Mouse (Mus musculus): Measurements from ENCODE around the gene Lpcat4. TPM values are rescaled to one million over a fixed set of nuclear protein-coding genes. Genes with fewer than 3 reads are reported as not detected.
"Not testable (repeated sequence)": the region's sequence is repeated elsewhere in the genome, so short reads cannot be mapped to it uniquely, and the experiment has no call there.

The Lpcat4 gene
- polyA plus RNA-seq, 1 experiment from 2014 or later, result 15.9 TPM

- 75% methylated on average over 8 of the region's 8 CpGs for WGBS
- no peaks in the 10 kb centered on the region for H3K27me3 ChIP-seq (replicated peaks; ENCODE audit: control insufficient read depth, insufficient read depth, low read length)
- H3K4me2 ChIP-seq (ENCODE audit: low read length), result peak overlapping the region; percentile 57
- H3K9me3 ChIP-seq (ENCODE audit: control insufficient read depth, low read length), result no peaks in the 10 kb centered on the region
- no peak overlapping the region for H3K27ac ChIP-seq (ENCODE audit: low read length)
- H3K4me3 ChIP-seq (replicated peaks; ENCODE audit: low read length), result 0 out of 2 replicates have a peak overlapping the region, but pooled peaks have one; percentile 12
- H3K4me1 ChIP-seq (replicated peaks; ENCODE audit: control insufficient read depth, insufficient read depth, low read length), result peaks cover 37% of the 10 kb centered on the region
- no peaks in the 10 kb centered on the region for H3K36me3 ChIP-seq (ENCODE audit: control insufficient read depth, insufficient read depth)
- H3K9ac ChIP-seq (replicated peaks; ENCODE audit: low read depth, low read length), result no peak overlapping the region
- ATAC-seq, result no peak
Observed at GRCm38 (mm10) chr2:112267547-112268269, 28.4 kb downstream of the Lpcat4 start.

- WGBS, result 88% methylated on average over 2 of the region's 2 CpGs
- Histone ChIP-seq H3K27ac (ENCODE audit: low read length) (no peak overlapping the region), H3K9me3 (ENCODE audit: control insufficient read depth, low read length) (no peaks in the 10 kb centered on the region), H3K9ac (replicated peaks; ENCODE audit: low read depth, low read length) (no peak overlapping the region), H3K4me3 (replicated peaks; ENCODE audit: low read length) (no peak overlapping the region), H3K4me2 (ENCODE audit: low read length) (no peak overlapping the region), H3K36me3 (ENCODE audit: control insufficient read depth, insufficient read depth) (no peaks in the 10 kb centered on the region), H3K27me3 (replicated peaks; ENCODE audit: control insufficient read depth, insufficient read depth, low read length) (no peaks in the 10 kb centered on the region), H3K4me1 (replicated peaks; ENCODE audit: control insufficient read depth, insufficient read depth, low read length) (peaks cover 29% of the 10 kb centered on the region)
- ATAC-seq, result no peak
Observed at GRCm38 (mm10) chr2:112270011-112270410, 30.7 kb downstream of the Lpcat4 start.

GRCm38 (mm10) chr2:112272909-112273308, 33.6 kb downstream of the Lpcat4 start:
- Histone ChIP-seq H3K27me3 (replicated peaks; ENCODE audit: control insufficient read depth, insufficient read depth, low read length) (no peaks in the 10 kb centered on the region), H3K4me2 (ENCODE audit: low read length) (no peak overlapping the region), H3K9ac (replicated peaks; ENCODE audit: low read depth, low read length) (no peak overlapping the region), H3K4me3 (replicated peaks; ENCODE audit: low read length) (no peak overlapping the region), H3K4me1 (replicated peaks; ENCODE audit: control insufficient read depth, insufficient read depth, low read length) (peaks cover 17% of the 10 kb centered on the region), H3K9me3 (ENCODE audit: control insufficient read depth, low read length) (no peaks in the 10 kb centered on the region), H3K27ac (ENCODE audit: low read length) (no peak overlapping the region), H3K36me3 (ENCODE audit: control insufficient read depth, insufficient read depth) (no peaks in the 10 kb centered on the region)
- 97% methylated on average over 2 of the region's 2 CpGs for WGBS
- no peak for ATAC-seq

GRCm38 (mm10) chr2:112273474-112273873, 34.2 kb downstream of the Lpcat4 start:
- H3K36me3 ChIP-seq (ENCODE audit: control insufficient read depth, insufficient read depth), result no peaks in the 10 kb centered on the region
- H3K4me3 ChIP-seq (replicated peaks; ENCODE audit: low read length), result no peak overlapping the region
- H3K9me3 ChIP-seq (ENCODE audit: control insufficient read depth, low read length), result no peaks in the 10 kb centered on the region
- WGBS, result 94% methylated on average over 6 of the region's 6 CpGs
- no peak for ATAC-seq
- H3K4me2 ChIP-seq (ENCODE audit: low read length), result no peak overlapping the region
- H3K9ac ChIP-seq (replicated peaks; ENCODE audit: low read depth, low read length), result no peak overlapping the region
- H3K27me3 ChIP-seq (replicated peaks; ENCODE audit: control insufficient read depth, insufficient read depth, low read length), result no peaks in the 10 kb centered on the region
- H3K27ac ChIP-seq (ENCODE audit: low read length), result no peak overlapping the region
- peaks cover 14% of the 10 kb centered on the region for H3K4me1 ChIP-seq (replicated peaks; ENCODE audit: control insufficient read depth, insufficient read depth, low read length)

- Histone ChIP-seq H3K36me3 (ENCODE audit: control insufficient read depth, insufficient read depth) (no peaks in the 10 kb centered on the region), H3K9me3 (ENCODE audit: control insufficient read depth, low read length) (no peaks in the 10 kb centered on the region), H3K4me3 (replicated peaks; ENCODE audit: low read length) (no peak overlapping the region), H3K27me3 (replicated peaks; ENCODE audit: control insufficient read depth, insufficient read depth, low read length) (no peaks in the 10 kb centered on the region), H3K9ac (replicated peaks; ENCODE audit: low read depth, low read length) (no peak overlapping the region), H3K4me2 (ENCODE audit: low read length) (no peak overlapping the region), H3K4me1 (replicated peaks; ENCODE audit: control insufficient read depth, insufficient read depth, low read length) (no peaks in the 10 kb centered on the region), H3K27ac (ENCODE audit: low read length) (no peak overlapping the region)
- 95% methylated on average over 3 of the region's 3 CpGs for WGBS
- no peak for ATAC-seq
Observed at GRCm38 (mm10) chr2:112276870-112277269, 37.6 kb downstream of the Lpcat4 start.

GRCm38 (mm10) chr2:112282846-112283245, 43.6 kb downstream of the Lpcat4 start:
- WGBS, result 94% methylated on average over 1 of the region's 1 CpGs
- Histone ChIP-seq H3K36me3 (ENCODE audit: control insufficient read depth, insufficient read depth) (no peaks in the 10 kb centered on the region), H3K27me3 (replicated peaks; ENCODE audit: control insufficient read depth, insufficient read depth, low read length) (no peaks in the 10 kb centered on the region), H3K4me2 (ENCODE audit: low read length) (no peak overlapping the region), H3K9me3 (ENCODE audit: control insufficient read depth, low read length) (no peaks in the 10 kb centered on the region), H3K27ac (ENCODE audit: low read length) (no peak overlapping the region), H3K9ac (replicated peaks; ENCODE audit: low read depth, low read length) (no peak overlapping the region), H3K4me1 (replicated peaks; ENCODE audit: control insufficient read depth, insufficient read depth, low read length) (peaks cover 7% of the 10 kb centered on the region), H3K4me3 (replicated peaks; ENCODE audit: low read length) (no peak overlapping the region)
- ATAC-seq, result no peak

- Histone ChIP-seq H3K4me2 (ENCODE audit: low read length) (peak overlapping the region; percentile 80), H3K4me1 (replicated peaks; ENCODE audit: control insufficient read depth, insufficient read depth, low read length) (peaks cover 7% of the 10 kb centered on the region), H3K27ac (ENCODE audit: low read length) (no peak overlapping the region), H3K4me3 (replicated peaks; ENCODE audit: low read length) (peak overlapping the region; percentile 43), H3K27me3 (replicated peaks; ENCODE audit: control insufficient read depth, insufficient read depth, low read length) (no peaks in the 10 kb centered on the region), H3K9ac (replicated peaks; ENCODE audit: low read depth, low read length) (peak overlapping the region; percentile 60), H3K36me3 (ENCODE audit: control insufficient read depth, insufficient read depth) (no peaks in the 10 kb centered on the region), H3K9me3 (ENCODE audit: control insufficient read depth, low read length) (no peaks in the 10 kb centered on the region)
- ATAC-seq, result peak; percentile 93
- under 1% methylated on average over 21 of the region's 21 CpGs for WGBS
Observed at GRCm38 (mm10) chr2:112284363-112285030, 45.2 kb downstream of the Lpcat4 start.

- Histone ChIP-seq H3K27ac (ENCODE audit: low read length) (no peak overlapping the region), H3K4me2 (ENCODE audit: low read length) (peak overlapping the region; percentile 80), H3K27me3 (replicated peaks; ENCODE audit: control insufficient read depth, insufficient read depth, low read length) (no peaks in the 10 kb centered on the region), H3K9ac (replicated peaks; ENCODE audit: low read depth, low read length) (no peak overlapping the region), H3K36me3 (ENCODE audit: control insufficient read depth, insufficient read depth) (no peaks in the 10 kb centered on the region), H3K4me3 (replicated peaks; ENCODE audit: low read length) (no peak overlapping the region; the same call in 1 of the 2 replicates), H3K4me1 (replicated peaks; ENCODE audit: control insufficient read depth, insufficient read depth, low read length) (peaks cover 7% of the 10 kb centered on the region), H3K9me3 (ENCODE audit: control insufficient read depth, low read length) (no peaks in the 10 kb centered on the region)
- ATAC-seq, result no peak
- 57% methylated on average over 6 of the region's 6 CpGs for WGBS
Observed at GRCm38 (mm10) chr2:112285031-112285390, 45.7 kb downstream of the Lpcat4 start.

GRCm38 (mm10) chr2:112286062-112286461, 46.8 kb downstream of the Lpcat4 start:
- not testable (repeated sequence) for H3K4me2 ChIP-seq (ENCODE audit: low read length); H3K36me3 ChIP-seq (ENCODE audit: control insufficient read depth, insufficient read depth); H3K4me3 ChIP-seq (replicated peaks; ENCODE audit: low read length); H3K27me3 ChIP-seq (replicated peaks; ENCODE audit: control insufficient read depth, insufficient read depth, low read length); ATAC-seq; H3K9me3 ChIP-seq (ENCODE audit: control insufficient read depth, low read length); H3K9ac ChIP-seq (replicated peaks; ENCODE audit: low read depth, low read length); H3K4me1 ChIP-seq (replicated peaks; ENCODE audit: control insufficient read depth, insufficient read depth, low read length); H3K27ac ChIP-seq (ENCODE audit: low read length)
- 92% methylated on average over 1 of the region's 1 CpGs for WGBS

Data from forebrain, embryonic 16.5 days (tissue).